Mouse (Mus musculus) neural tube, embryonic 15.5 days (tissue): Measurements from ENCODE around the gene Scgb3a1. TPM values are rescaled to one million over a fixed set of nuclear protein-coding genes. Genes with fewer than 3 reads are reported as not detected.

Experiments used
- ATAC-seq: fragments of 200-750 bp; cut with Nextera tagmentation; 2 replicates; pipeline ENCODE4 v1.8.0; 2017; ENCODE audit warnings: mild to moderate bottlenecking, moderate TSS enrichment, moderate library complexity; ENCODE audit not compliant: low FRiP score
- H3K27ac ChIP-seq: fragments of 300-500 bp; sonication (generic); replicated peaks from 2 replicates; pipeline ENCODE4 v1.5.1; 2015; ENCODE audit warnings: mild to moderate bottlenecking, inconsistent platforms
- H3K27me3 ChIP-seq: fragments of 300-500 bp; sonication (generic); replicated peaks from 2 replicates; pipeline ENCODE4 v1.6.1; 2015; ENCODE audit warnings: inconsistent platforms
- H3K36me3 ChIP-seq: fragments of 300-500 bp; sonication (generic); 2 replicates; pipeline ENCODE4 v1.6.1; 2015; ENCODE audit warnings: inconsistent platforms
- H3K4me1 ChIP-seq: fragments of 300-500 bp; sonication (generic); 2 replicates; pipeline ENCODE4 v1.6.1; 2015; ENCODE audit warnings: inconsistent platforms
- H3K4me2 ChIP-seq: fragments of 300-500 bp; sonication (generic); 2 replicates; pipeline ENCODE4 v1.6.1; 2015; ENCODE audit warnings: inconsistent platforms, mild to moderate bottlenecking, moderate library complexity
- H3K4me3 ChIP-seq: fragments of 300-500 bp; sonication (generic); replicated peaks from 2 replicates; pipeline ENCODE4 v1.5.1; 2015; ENCODE audit warnings: mild to moderate bottlenecking, inconsistent platforms
- H3K9ac ChIP-seq: fragments of 300-500 bp; sonication (generic); replicated peaks from 2 replicates; pipeline ENCODE4 v1.6.1; 2015; ENCODE audit warnings: mild to moderate bottlenecking, inconsistent platforms
- H3K9me3 ChIP-seq: fragments of 300-500 bp; sonication (generic); replicated peaks from 2 replicates; pipeline ENCODE4 v1.6.1; 2016; ENCODE audit warnings: inconsistent platforms
- WGBS: fragments of 180-500 bp; shearing (Covaris S2); methylation state at CpG from one replicate; pipeline ENCODE4 v1.1.7; 2015; ENCODE audit warnings: mixed read lengths; 5-methylcytosine and 5-hydroxymethylcytosine counted together
- polyA plus RNA-seq: library from polyadenylated mRNA; unstranded; fragments of >200 nt; fragmentation: Nextera tagmentation; extraction: Ambion mirVana; gene quantifications from 2 replicates; pipeline ENCODE4 v1.2.1, GENCODE M21; 2015

The Scgb3a1 gene
- polyA plus RNA-seq, 1 experiment from 2014 or later, result not detected

GRCm38 (mm10) chr11:49704804-49705203 lies 41.4 kb downstream of the Scgb3a1 start:
- Histone ChIP-seq H3K36me3 (peaks cover 23% of the 10 kb centered on the region), H3K4me2 (no peak overlapping the region), H3K9ac (no peak overlapping the region), H3K27ac (no peak overlapping the region), H3K4me3 (no peak overlapping the region), H3K4me1 (peaks cover 13% of the 10 kb centered on the region), H3K9me3 (no peaks in the 10 kb centered on the region), H3K27me3 (no peaks in the 10 kb centered on the region)
- no peak for ATAC-seq
- WGBS, result 84% methylated on average over 8 of the region's 8 CpGs

GRCm38 (mm10) chr11:49707834-49708233 lies 44.4 kb downstream of the Scgb3a1 start:
- peaks cover 28% of the 10 kb centered on the region for H3K4me1 ChIP-seq
- no peaks in the 10 kb centered on the region for H3K9me3 ChIP-seq
- no peak overlapping the region for H3K4me3 ChIP-seq
- no peak overlapping the region for H3K27ac ChIP-seq
- 86% methylated on average over 2 of the region's 2 CpGs for WGBS
- peaks cover 8% of the 10 kb centered on the region for H3K36me3 ChIP-seq
- ATAC-seq, result no peak
- no peak overlapping the region for H3K4me2 ChIP-seq
- H3K27me3 ChIP-seq, result no peaks in the 10 kb centered on the region
- no peak overlapping the region for H3K9ac ChIP-seq

- no peaks in the 10 kb centered on the region for H3K9me3 ChIP-seq
- 68% methylated on average over 2 of the region's 2 CpGs for WGBS
- peaks cover 39% of the 10 kb centered on the region for H3K4me1 ChIP-seq
- H3K36me3 ChIP-seq, result peaks cover 4% of the 10 kb centered on the region; the same call in 1 of the 2 replicates
- peak overlapping the region; percentile 96 for H3K4me3 ChIP-seq
- no peaks in the 10 kb centered on the region for H3K27me3 ChIP-seq
- peak overlapping the region; percentile 64 for H3K4me2 ChIP-seq
- ATAC-seq, result no peak
- no peak overlapping the region for H3K27ac ChIP-seq
- 0 out of 2 replicates have a peak overlapping the region, but pooled peaks have one; percentile 85 for H3K9ac ChIP-seq
Observed at GRCm38 (mm10) chr11:49710664-49711063, 47.3 kb downstream of the Scgb3a1 start.

- ATAC-seq, result peak; percentile 72
Observed at GRCm38 (mm10) chr11:49711981-49712554, 48.7 kb downstream of the Scgb3a1 start.

GRCm38 (mm10) chr11:49712555-49713335 lies 49.3 kb downstream of the Scgb3a1 start, which contains the start of gene Cnot6:
Gene Cnot6, minus strand, starts transcription at chr11:49712723.
- no peaks in the 10 kb centered on the region for H3K36me3 ChIP-seq
- H3K27me3 ChIP-seq, result no peaks in the 10 kb centered on the region
- H3K4me3 ChIP-seq, result peak within 1 kb of the TSS; percentile 96
- H3K4me2 ChIP-seq, result peak within 1 kb of the TSS; percentile 73
- peak; percentile 96 for ATAC-seq
- under 1% methylated on average over 60 of the region's 65 CpGs for WGBS
- peaks cover 39% of the 10 kb centered on the region for H3K4me1 ChIP-seq
- H3K27ac ChIP-seq, result peak within 1 kb of the TSS; percentile 95
- H3K9me3 ChIP-seq, result no peaks in the 10 kb centered on the region
- peak within 1 kb of the TSS; percentile 85 for H3K9ac ChIP-seq

More at GRCm38 (mm10) chr11:49711981-49712554, 48.7 kb downstream of the Scgb3a1 start:
- peak overlapping the region; percentile 64 for H3K4me2 ChIP-seq
- peaks cover 39% of the 10 kb centered on the region for H3K4me1 ChIP-seq
- H3K27me3 ChIP-seq, result no peaks in the 10 kb centered on the region
- no peaks in the 10 kb centered on the region for H3K9me3 ChIP-seq
- H3K4me3 ChIP-seq, result peak overlapping the region; percentile 96
- H3K9ac ChIP-seq, result peak overlapping the region; percentile 85
- no peaks in the 10 kb centered on the region for H3K36me3 ChIP-seq
- under 1% methylated on average over 47 of the region's 70 CpGs for WGBS
- H3K27ac ChIP-seq, result peak overlapping the region; percentile 95

- Histone ChIP-seq H3K4me3 (peak overlapping the region; percentile 96), H3K9me3 (no peaks in the 10 kb centered on the region), H3K4me1 (peaks cover 37% of the 10 kb centered on the region), H3K9ac (peak overlapping the region; percentile 47), H3K27me3 (no peaks in the 10 kb centered on the region), H3K27ac (peak overlapping the region; percentile 81), H3K4me2 (peak overlapping the region; percentile 73), H3K36me3 (no peaks in the 10 kb centered on the region)
- ATAC-seq, result peak; percentile 12; the same call in 1 of the 2 replicates
- WGBS, result 30% methylated on average over 20 of the region's 20 CpGs
Observed at GRCm38 (mm10) chr11:49713336-49714334, 50.2 kb downstream of the Scgb3a1 start.

Other genes starting within 250 kb of the Scgb3a1 start
- gene Olfr1389, start 240.5 kb upstream of the Scgb3a1 start, polyA plus RNA-seq, result not detected in 2 replicates
- gene Olfr1388, start 227.0 kb upstream of the Scgb3a1 start, polyA plus RNA-seq, result not detected in 2 replicates
- not detected in 2 replicates for gene Olfr1387, start 208.3 kb upstream of the Scgb3a1 start, polyA plus RNA-seq
- gene Olfr1386, start 198.6 kb upstream of the Scgb3a1 start, polyA plus RNA-seq, result not detected in 2 replicates
- gene Olfr1385, start 174.5 kb upstream of the Scgb3a1 start, polyA plus RNA-seq, result not detected in 2 replicates
- gene Olfr1384, start 156.9 kb upstream of the Scgb3a1 start, polyA plus RNA-seq, result not detected in 2 replicates
- gene Olfr1383, start 144.0 kb upstream of the Scgb3a1 start, polyA plus RNA-seq, result not detected in 2 replicates
- not detected in 2 replicates for gene Olfr1382, start 135.4 kb upstream of the Scgb3a1 start, polyA plus RNA-seq
- gene Olfr1381, start 120.2 kb upstream of the Scgb3a1 start, polyA plus RNA-seq, result not detected in 2 replicates
- not detected in 2 replicates for gene Olfr1380, start 106.7 kb upstream of the Scgb3a1 start, polyA plus RNA-seq
- 1.7 and 2.1 TPM in 2 replicates for gene Flt4, start 54.3 kb upstream of the Scgb3a1 start, polyA plus RNA-seq
- 31.2 and 34.6 TPM in 2 replicates for gene Cnot6, start 49.1 kb downstream of the Scgb3a1 start, polyA plus RNA-seq
- 5.3 and 6.3 TPM in 2 replicates for gene Gfpt2, start 130.6 kb downstream of the Scgb3a1 start, polyA plus RNA-seq
- 64.2 and 73.5 TPM in 2 replicates for gene Mapk9, start 183.1 kb downstream of the Scgb3a1 start, polyA plus RNA-seq
- gene Rasgef1c, start 238.2 kb downstream of the Scgb3a1 start, polyA plus RNA-seq, result 25.2 and 31.0 TPM in 2 replicates